Mouse (Mus musculus): ENCODE measurements around the gene Pdpk1.

DNA sequence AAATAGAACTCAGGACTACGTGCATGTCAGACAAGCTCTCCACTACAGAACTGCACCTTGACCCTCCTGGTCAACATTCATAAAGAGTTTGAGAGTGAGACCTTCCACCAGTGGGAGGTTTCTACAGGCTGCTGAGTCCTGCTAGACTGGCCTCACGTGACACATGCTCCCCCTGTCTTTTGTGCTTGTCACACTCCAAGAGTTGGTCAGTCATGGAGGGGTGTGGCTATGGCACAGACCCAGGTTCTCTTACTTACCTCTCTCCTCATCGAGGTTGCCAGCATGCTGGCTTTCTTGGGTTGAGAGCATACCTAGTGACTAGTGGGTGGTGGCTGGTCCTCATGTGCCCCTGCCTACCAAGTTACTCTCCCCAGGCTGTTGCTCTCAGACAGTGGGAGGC lies 3.7 kb upstream of the Pdpk1 start:
- no peak for TF ChIP-seq CTCF (IDR thresholded peaks at IDR 0.05; ENCODE audit: borderline replicate concordance, insufficient read depth, low read length)
- TF ChIP-seq POLR2A (IDR thresholded peaks at IDR 0.05; ENCODE audit: low read depth, low read length) = no peak
